Mouse (Mus musculus): ENCODE measurements around the gene Tha1.

DNA sequence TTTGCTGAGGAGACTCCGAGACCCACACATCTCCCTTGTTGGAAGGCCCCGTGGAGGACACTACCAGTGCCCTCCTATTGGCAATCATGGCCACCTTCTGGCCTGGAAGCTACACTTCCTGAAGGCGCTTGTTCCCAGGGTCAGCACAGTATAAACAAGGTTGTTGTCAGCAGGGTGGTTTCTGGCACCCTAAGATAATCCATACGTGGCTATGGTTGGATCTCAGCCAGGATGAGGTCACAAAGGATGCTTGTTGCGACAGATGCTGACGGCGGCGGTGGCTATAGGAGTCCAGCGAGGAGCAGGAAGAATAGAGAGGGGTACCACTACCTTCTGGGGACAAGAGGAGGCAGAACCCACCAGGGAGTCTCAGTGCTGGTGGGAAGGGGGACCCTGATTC lies 42.9 kb downstream of the Tha1 start:
- TF ChIP-seq POLR2A (IDR thresholded peaks at IDR 0.05; ENCODE audit: extremely low read depth, insufficient read depth, low read length) (no peak), CTCF (IDR thresholded peaks at IDR 0.05; ENCODE audit: extremely low read depth, insufficient read depth, low read length) (no peak)
